Mouse (Mus musculus) heart, embryonic 11.5 days (tissue): Measurements from ENCODE around the gene Cd247. TPM values are rescaled to one million over a fixed set of nuclear protein-coding genes. Genes with fewer than 3 reads are reported as not detected.
A peak's percentile ranks its signal among the peaks of the same experiment; 100 is the strongest.

Experiments
- ATAC-seq: fragments of 200-750 bp; cut with Nextera tagmentation; replicated peaks from 2 replicates; pipeline ENCODE4 v1.8.0; 2017; ENCODE audit warnings: moderate library complexity; ENCODE audit not compliant: insufficient number of reproducible peaks, low FRiP score, low TSS enrichment
- H3K27ac ChIP-seq: fragments of 300-500 bp; sonication (generic); 2 replicates; pipeline ENCODE4 v1.5.1; 2014; ENCODE audit warnings: mild to moderate bottlenecking, low read depth, low read length
- H3K27me3 ChIP-seq: fragments of 300-500 bp; sonication (generic); 2 replicates; pipeline ENCODE4 v1.6.1; 2014; ENCODE audit warnings: mild to moderate bottlenecking, low read length, mixed read lengths; ENCODE audit not compliant: control insufficient read depth, insufficient read depth
- H3K36me3 ChIP-seq: fragments of 300-500 bp; sonication (generic); 2 replicates; pipeline ENCODE4 v1.6.1; 2014; ENCODE audit warnings: mild to moderate bottlenecking, low read length, moderate library complexity, mixed read lengths; ENCODE audit not compliant: control insufficient read depth, insufficient read depth
- H3K4me1 ChIP-seq: fragments of 300-500 bp; sonication (generic); 2 replicates; pipeline ENCODE4 v1.6.1; 2014; ENCODE audit warnings: low read length; ENCODE audit not compliant: control insufficient read depth, insufficient read depth
- H3K4me2 ChIP-seq: fragments of 300-500 bp; sonication (generic); 2 replicates; pipeline ENCODE4 v1.6.1; 2014; ENCODE audit warnings: mild to moderate bottlenecking, moderate library complexity
- H3K4me3 ChIP-seq: fragments of 300-500 bp; sonication (generic); 2 replicates; pipeline ENCODE4 v1.5.1; 2014; ENCODE audit warnings: low read depth, low read length
- H3K9ac ChIP-seq: fragments of 300-500 bp; sonication (generic); 2 replicates; pipeline ENCODE4 v1.6.1; 2014; ENCODE audit warnings: mild to moderate bottlenecking, low read depth, low read length, moderate library complexity
- H3K9me3 ChIP-seq: fragments of 300-500 bp; sonication (generic); replicated peaks from 2 replicates; pipeline ENCODE4 v1.6.1; 2016; ENCODE audit warnings: low read length; ENCODE audit not compliant: control insufficient read depth
- WGBS: fragments of 180-500 bp; shearing (Covaris S2); extraction: QIAGEN DNeasy Blood & Tissue Kit; methylation state at CpG from one replicate; pipeline ENCODE4 v1.1.7; 2014; ENCODE audit not compliant: insufficient replicate concordance; 5-methylcytosine and 5-hydroxymethylcytosine counted together
- polyA plus RNA-seq: library from polyadenylated mRNA; unstranded; fragments of >200 nt; fragmentation: Nextera tagmentation; extraction: Ambion mirVana; gene quantifications from 2 replicates; pipeline ENCODE4 v1.2.1, GENCODE M21; 2014

The Cd247 gene
- polyA plus RNA-seq, 1 experiment from 2014 or later: 0.64 TPM

- WGBS: 53% methylated on average over 12 of the region's 12 CpGs
- Histone ChIP-seq H3K4me1 (peaks cover 8% of the 10 kb centered on the region), H3K36me3 (no peaks in the 10 kb centered on the region), H3K9ac (no peak overlapping the region), H3K4me3 (no peak overlapping the region), H3K27ac (no peak overlapping the region), H3K9me3 (no peaks in the 10 kb centered on the region), H3K27me3 (peaks cover 2% of the 10 kb centered on the region; the same call in 1 of the 2 replicates), H3K4me2 (no peak overlapping the region)
- no peak for ATAC-seq
These were observed 46.1 kb downstream of the Cd247 start for GRCm38 (mm10) chr1:165834633-165834975.

DNA sequence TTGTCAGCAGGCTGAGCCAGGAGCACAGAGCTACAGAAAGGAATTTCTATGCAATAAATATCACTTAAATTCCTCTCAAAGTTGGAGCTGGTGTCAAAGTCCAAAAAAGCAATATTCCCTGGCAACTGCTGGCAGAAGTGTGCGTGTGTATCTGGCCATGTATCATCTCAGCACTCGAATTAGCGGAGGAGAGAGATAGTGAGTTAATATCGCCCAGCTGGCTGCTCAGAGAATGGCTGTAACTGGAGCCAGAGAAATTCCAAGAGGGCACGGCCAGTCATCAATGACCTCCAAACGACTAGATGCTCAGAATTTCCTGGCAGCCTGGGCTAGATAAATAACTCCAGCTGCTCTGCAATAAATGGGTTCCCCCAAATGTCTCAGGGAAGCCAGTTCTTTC is 48.0 kb downstream of the Cd247 start:
- no peak overlapping the region for H3K4me3 ChIP-seq
- no peak; the same call in 1 of the 2 replicates for ATAC-seq
- 15% methylated on average over 6 of the region's 6 CpGs for WGBS
- H3K27ac ChIP-seq: no peak overlapping the region
- peaks cover 11% of the 10 kb centered on the region for H3K4me1 ChIP-seq
- no peaks in the 10 kb centered on the region for H3K9me3 ChIP-seq
- H3K36me3 ChIP-seq: no peaks in the 10 kb centered on the region
- peaks cover 11% of the 10 kb centered on the region for H3K27me3 ChIP-seq
- no peak overlapping the region for H3K9ac ChIP-seq
- no peak overlapping the region for H3K4me2 ChIP-seq

DNA sequence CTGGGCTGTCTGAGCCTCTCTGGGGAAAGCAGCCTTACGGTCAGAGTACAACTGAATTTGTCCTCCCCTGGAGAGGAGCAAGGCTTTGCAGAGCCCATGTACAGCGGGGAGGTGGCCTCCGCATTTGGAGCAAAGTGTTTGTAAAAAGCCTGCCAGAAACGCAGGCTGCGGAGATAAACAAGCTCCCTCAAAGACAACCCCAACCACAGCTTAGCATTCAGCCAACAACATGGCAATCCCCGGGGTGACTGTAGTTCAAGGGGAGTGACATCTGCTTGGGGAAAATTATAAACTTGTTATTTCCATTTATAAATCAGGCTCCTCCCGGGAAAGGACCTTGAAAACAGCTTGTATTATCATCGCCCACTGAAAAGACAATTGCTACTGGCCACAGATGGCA is 49.1 kb downstream of the Cd247 start:
- 24% methylated on average over 8 of the region's 8 CpGs for WGBS

GRCm38 (mm10) chr1:165839201-165839600 is 50.7 kb downstream of the Cd247 start:
- Histone ChIP-seq H3K27ac (no peak overlapping the region), H3K4me2 (no peak overlapping the region), H3K9ac (no peak overlapping the region), H3K4me3 (no peak overlapping the region), H3K36me3 (no peaks in the 10 kb centered on the region), H3K9me3 (no peaks in the 10 kb centered on the region), H3K4me1 (peaks cover 11% of the 10 kb centered on the region), H3K27me3 (peaks cover 29% of the 10 kb centered on the region)
- no peak for ATAC-seq
- 60% methylated on average over 4 of the region's 4 CpGs for WGBS

More for the DNA sequence above, 49.1 kb downstream of the Cd247 start:
- no peak overlapping the region for H3K4me2 ChIP-seq
- H3K27me3 ChIP-seq: peaks cover 19% of the 10 kb centered on the region
- H3K4me3 ChIP-seq: no peak overlapping the region
- H3K36me3 ChIP-seq: no peaks in the 10 kb centered on the region
- H3K27ac ChIP-seq: no peak overlapping the region
- H3K9me3 ChIP-seq: no peaks in the 10 kb centered on the region
- no peak for ATAC-seq
- no peak overlapping the region for H3K9ac ChIP-seq
- H3K4me1 ChIP-seq: peaks cover 11% of the 10 kb centered on the region

GRCm38 (mm10) chr1:165840548-165841230 is 52.2 kb downstream of the Cd247 start:
- Histone ChIP-seq H3K4me1 (peaks cover 14% of the 10 kb centered on the region), H3K9ac (peak overlapping the region; percentile 69), H3K27ac (no peak overlapping the region), H3K36me3 (no peaks in the 10 kb centered on the region), H3K27me3 (peaks cover 35% of the 10 kb centered on the region), H3K9me3 (no peaks in the 10 kb centered on the region), H3K4me2 (peak overlapping the region; percentile 88), H3K4me3 (peak overlapping the region; percentile 46)
- WGBS: 11% methylated on average over 31 of the region's 31 CpGs
- no peak for ATAC-seq

DNA sequence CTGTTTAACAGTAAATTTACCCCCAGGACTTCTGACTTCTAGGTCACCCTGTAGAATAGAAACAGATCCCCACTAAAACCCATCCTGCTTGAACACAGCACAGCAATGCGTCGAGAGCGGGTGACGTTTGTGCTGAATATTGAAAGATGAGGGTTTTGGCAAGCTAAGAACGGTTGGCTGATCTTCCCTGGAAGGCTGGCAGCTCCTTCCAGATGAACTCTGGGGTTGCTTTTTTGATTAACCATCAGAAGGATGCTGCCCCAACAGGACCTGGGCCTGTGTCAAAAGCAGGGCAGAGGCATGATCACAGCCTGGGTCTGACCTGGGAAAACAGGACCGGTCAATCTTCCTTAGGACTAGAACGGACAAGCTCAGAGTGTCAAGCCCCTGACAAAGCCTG is 53.7 kb downstream of the Cd247 start:
- Histone ChIP-seq H3K4me2 (no peak overlapping the region), H3K27me3 (peaks cover 37% of the 10 kb centered on the region), H3K4me3 (no peak overlapping the region), H3K27ac (no peak overlapping the region), H3K36me3 (no peaks in the 10 kb centered on the region), H3K4me1 (peaks cover 6% of the 10 kb centered on the region; the same call in 1 of the 2 replicates), H3K9ac (no peak overlapping the region), H3K9me3 (no peaks in the 10 kb centered on the region)
- ATAC-seq: no peak
- 83% methylated on average over 7 of the region's 7 CpGs for WGBS

- Histone ChIP-seq H3K9me3 (no peaks in the 10 kb centered on the region), H3K9ac (no peak overlapping the region), H3K4me3 (no peak overlapping the region), H3K27ac (no peak overlapping the region), H3K4me1 (peaks cover 6% of the 10 kb centered on the region; the same call in 1 of the 2 replicates), H3K36me3 (no peaks in the 10 kb centered on the region), H3K27me3 (peaks cover 37% of the 10 kb centered on the region), H3K4me2 (no peak overlapping the region)
- 66% methylated on average over 3 of the region's 3 CpGs for WGBS
- no peak for ATAC-seq
These were observed 55.1 kb downstream of the Cd247 start for GRCm38 (mm10) chr1:165843586-165843985.

- Histone ChIP-seq H3K9me3 (no peaks in the 10 kb centered on the region), H3K4me2 (peak overlapping the region; percentile 100), H3K4me3 (peak overlapping the region; percentile 58), H3K27ac (no peak overlapping the region), H3K4me1 (peaks cover 9% of the 10 kb centered on the region; the same call in 1 of the 2 replicates), H3K36me3 (no peaks in the 10 kb centered on the region), H3K9ac (peak overlapping the region; percentile 28), H3K27me3 (peaks cover 37% of the 10 kb centered on the region)
- ATAC-seq: peak; percentile 36
- 2% methylated on average over 20 of the region's 20 CpGs for WGBS
These were observed 56.0 kb downstream of the Cd247 start for GRCm38 (mm10) chr1:165844466-165844951.

DNA sequence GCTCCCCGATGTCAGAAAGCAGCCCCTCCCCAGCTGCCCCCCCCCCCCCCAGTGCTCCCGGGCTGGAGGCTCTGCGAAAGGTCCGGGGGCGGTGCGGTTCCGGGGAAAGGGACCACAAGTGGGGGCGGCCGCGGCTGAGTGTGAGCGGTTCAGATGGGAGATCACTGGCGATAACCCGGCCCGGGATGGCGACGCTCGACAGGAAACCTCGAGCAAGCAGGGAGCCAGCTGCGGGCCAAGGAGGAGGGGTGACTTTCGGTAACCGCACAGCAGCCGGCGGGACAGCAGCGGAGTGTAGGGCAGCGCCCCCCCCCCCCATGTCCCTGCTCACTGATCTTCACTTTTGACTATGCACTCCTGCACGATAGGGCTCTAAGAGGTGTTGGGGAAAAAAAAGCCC is 56.5 kb downstream of the Cd247 start:
- H3K4me2 ChIP-seq: peak overlapping the region; percentile 100
- peaks cover 40% of the 10 kb centered on the region for H3K27me3 ChIP-seq
- H3K27ac ChIP-seq: no peak overlapping the region
- H3K4me3 ChIP-seq: peak overlapping the region; percentile 58
- H3K36me3 ChIP-seq: no peaks in the 10 kb centered on the region
- H3K4me1 ChIP-seq: peaks cover 10% of the 10 kb centered on the region; the same call in 1 of the 2 replicates
- peak overlapping the region; percentile 28 for H3K9ac ChIP-seq
- under 1% methylated on average over 20 of the region's 26 CpGs for WGBS
- no peaks in the 10 kb centered on the region for H3K9me3 ChIP-seq
- peak; percentile 16; the same call in 1 of the 2 replicates for ATAC-seq
